Mouse (Mus musculus): ENCODE results near the gene Gm128. TPM values are rescaled to one million over a fixed set of nuclear protein-coding genes. Genes with fewer than 3 reads are reported as not detected.

The Gm128 gene
- total and polyA plus RNA-seq, 3 experiments, result 0.08 to 0.18 TPM; not detected in 1

- TF ChIP-seq ZC3H11A (IDR thresholded peaks at IDR 0.05; ENCODE audit: low read depth, low read length) (no peak), ELF1 (IDR thresholded peaks at IDR 0.05; ENCODE audit: low read depth, low read length) (no peak), SMC3 (IDR thresholded peaks at IDR 0.05; ENCODE audit: low read depth, low read length) (no peak), GABPA (IDR thresholded peaks at IDR 0.05; ENCODE audit: low read depth, low read length) (no peak), USF1 (IDR thresholded peaks at IDR 0.05; ENCODE audit: low read depth, low read length) (no peak), CHD1 (IDR thresholded peaks at IDR 0.05; ENCODE audit: low read depth, low read length) (no peak), POLR2A (IDR thresholded peaks at IDR 0.05; ENCODE audit: control insufficient read depth in 1 of 2, insufficient read depth in 1 of 2, low read depth in 1 of 2, low read length in 2 of 2, poor library complexity in 1 of 2) (no peak), BHLHE40 (IDR thresholded peaks at IDR 0.05; ENCODE audit: borderline replicate concordance, low read depth, low read length) (no peak), E2F4 (IDR thresholded peaks at IDR 0.05; ENCODE audit: borderline replicate concordance, low read depth, low read length) (no peak), SIN3A (IDR thresholded peaks at IDR 0.05; ENCODE audit: low read length) (no peak), NELFE (IDR thresholded peaks at IDR 0.05; ENCODE audit: low read depth, low read length) (no peak), NRF1 (IDR thresholded peaks at IDR 0.05; ENCODE audit: insufficient read depth, low read depth, low read length, poor library complexity, severe bottlenecking) (no peak), HCFC1 (IDR thresholded peaks at IDR 0.05; ENCODE audit: low read depth, low read length) (no peak), MAZ (IDR thresholded peaks at IDR 0.05; ENCODE audit: low read depth, low read length) (no peak)
- H3K27me3 ChIP-seq (ENCODE audit: control insufficient read depth in 1 of 2, insufficient read depth in 2 of 2, low read length in 2 of 2), result no peaks in the 10 kb centered on the region
- H3K9ac ChIP-seq (ENCODE audit: control insufficient read depth, low read depth, low read length, poor library complexity, severe bottlenecking), result no peak within 1 kb of the TSS
- H3K4me3 ChIP-seq (ENCODE audit: control insufficient read depth in 1 of 2, insufficient read depth in 1 of 2, low read depth in 2 of 2, low read length in 2 of 2), result no peak within 1 kb of the TSS
- no peaks in the 10 kb centered on the region for H3K9me3 ChIP-seq (replicated peaks; ENCODE audit: insufficient read depth, low read length)
- no peak within 1 kb of the TSS for H3K27ac ChIP-seq (ENCODE audit: control insufficient read depth, low read depth, low read length)
- DNase-seq (ENCODE audit: low read depth, low spot score), result no peak
- H3K4me1 ChIP-seq (ENCODE audit: control insufficient read depth in 1 of 2, insufficient read depth in 2 of 2, low read length in 2 of 2), result peaks cover 19 to 23% of the 10 kb centered on the region in 2 experiments
- H3K79me2 ChIP-seq (ENCODE audit: control insufficient read depth, insufficient read depth, low read length, poor library complexity), result no peaks in the 10 kb centered on the region
- peaks cover 4 to 21% of the 10 kb centered on the region in 2 experiments for H3K36me3 ChIP-seq (ENCODE audit: control insufficient read depth in 1 of 2, insufficient read depth in 2 of 2, low read length in 2 of 2)
Measured at GRCm38 (mm10) chr3:95250783-95251424, 9.5 kb upstream of the Gm128 start, which contains the start of gene Bnipl. Bnipl (minus strand) TSS chr3:95251193.

DNA sequence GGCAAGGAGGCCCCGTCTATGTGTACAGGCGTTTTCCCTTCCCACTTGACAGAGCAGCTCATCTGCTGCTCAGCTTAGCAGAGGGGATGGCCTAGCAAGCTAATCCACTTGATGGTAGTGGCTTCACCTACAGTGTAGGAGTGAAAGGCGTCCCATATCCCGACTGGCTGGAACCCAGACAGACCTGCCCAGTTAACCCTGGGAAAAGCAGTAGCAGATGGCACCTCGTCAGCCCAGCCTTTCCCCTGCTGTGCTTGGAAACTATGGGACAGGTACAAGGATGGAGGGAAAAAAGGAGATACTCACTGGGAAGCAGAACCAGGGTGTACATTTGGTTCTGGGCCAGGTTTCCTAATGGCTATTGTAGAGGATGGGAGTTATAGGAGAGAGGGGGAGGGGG, 9.0 kb upstream of the Gm128 start:
- Histone ChIP-seq H3K27me3 (ENCODE audit: control insufficient read depth in 1 of 2, insufficient read depth in 2 of 2, low read length in 2 of 2) (no peaks in the 10 kb centered on the region), H3K79me2 (ENCODE audit: control insufficient read depth, insufficient read depth, low read length, poor library complexity) (no peaks in the 10 kb centered on the region), H3K4me1 (ENCODE audit: control insufficient read depth in 1 of 2, insufficient read depth in 2 of 2, low read length in 2 of 2) (peaks cover 24 to 29% of the 10 kb centered on the region in 2 experiments), H3K4me3 (ENCODE audit: control insufficient read depth in 1 of 2, insufficient read depth in 1 of 2, low read depth in 2 of 2, low read length in 2 of 2) (no peak overlapping the region), H3K27ac (ENCODE audit: control insufficient read depth, low read depth, low read length) (no peak overlapping the region), H3K36me3 (ENCODE audit: control insufficient read depth in 1 of 2, insufficient read depth in 2 of 2, low read length in 2 of 2) (peaks cover under 1 to 25% of the 10 kb centered on the region in 2 experiments), H3K9ac (ENCODE audit: control insufficient read depth, low read depth, low read length, poor library complexity, severe bottlenecking) (no peak overlapping the region), H3K9me3 (replicated peaks; ENCODE audit: insufficient read depth, low read length) (no peaks in the 10 kb centered on the region)
- DNase-seq (ENCODE audit: low read depth, low spot score), result no peak
- no peak for TF ChIP-seq ETS1 (IDR thresholded peaks at IDR 0.05; ENCODE audit: low read depth, low read length)
- no peak for TF ChIP-seq POLR2AphosphoS2 (IDR thresholded peaks at IDR 0.05; ENCODE audit: low read length)
- TF ChIP-seq ZC3H11A (IDR thresholded peaks at IDR 0.05; ENCODE audit: low read depth, low read length), result no peak
- no peak for TF ChIP-seq CHD2 (IDR thresholded peaks at IDR 0.05; ENCODE audit: low read length)
- TF ChIP-seq EP300 (IDR thresholded peaks at IDR 0.05; ENCODE audit: low read depth in 1 of 2, low read length in 2 of 2), result no peak
- TF ChIP-seq TCF12 (IDR thresholded peaks at IDR 0.05; ENCODE audit: low read depth, low read length), result no peak
- no peak for TF ChIP-seq MYC (IDR thresholded peaks at IDR 0.05; ENCODE audit: low read depth, low read length)
- no peak for TF ChIP-seq E2F4 (IDR thresholded peaks at IDR 0.05; ENCODE audit: borderline replicate concordance, low read depth, low read length)
- TF ChIP-seq NRF1 (IDR thresholded peaks at IDR 0.05; ENCODE audit: insufficient read depth, low read depth, low read length, poor library complexity, severe bottlenecking), result no peak
- no peak for TF ChIP-seq HCFC1 (IDR thresholded peaks at IDR 0.05; ENCODE audit: low read depth, low read length)
- no peak for TF ChIP-seq NELFE (IDR thresholded peaks at IDR 0.05; ENCODE audit: low read depth, low read length)
- TF ChIP-seq GABPA (IDR thresholded peaks at IDR 0.05; ENCODE audit: low read depth, low read length), result no peak
- no peak for TF ChIP-seq ZKSCAN1 (IDR thresholded peaks at IDR 0.05; ENCODE audit: low read depth, low read length)
- TF ChIP-seq POLR2A (IDR thresholded peaks at IDR 0.05; ENCODE audit: control insufficient read depth in 1 of 2, insufficient read depth in 1 of 2, low read depth in 1 of 2, low read length in 2 of 2, poor library complexity in 1 of 2), result no peak
- no peak for TF ChIP-seq MAZ (IDR thresholded peaks at IDR 0.05; ENCODE audit: low read depth, low read length)
- TF ChIP-seq RCOR1 (IDR thresholded peaks at IDR 0.05; ENCODE audit: low read depth, low read length), result no peak
- no peak for TF ChIP-seq ZMIZ1 (IDR thresholded peaks at IDR 0.05; ENCODE audit: low read depth, low read length)
- no peak for TF ChIP-seq MYB (IDR thresholded peaks at IDR 0.05; ENCODE audit: low read depth, low read length)
- TF ChIP-seq TAL1 (IDR thresholded peaks at IDR 0.05; ENCODE audit: low read length), result no peak
